Mouse (Mus musculus) kidney, adult 2 months (tissue): ENCODE results near the gene Akr1c14. TPM values are rescaled to one million over a fixed set of nuclear protein-coding genes. Genes with fewer than 3 reads are reported as not detected.
A peak's percentile ranks its signal among the peaks of the same experiment; 100 is the strongest.

Source experiments
- DNase-seq: peaks from one replicate; pipeline ENCODE4 v3.0.0; 2021
- H3K27ac ChIP-seq: fragments of 200-500 bp; 2 replicates; pipeline ENCODE4 v1.5.1; 2012; ENCODE audit warnings: low read depth, low read length, control low read depth, inconsistent platforms; ENCODE audit not compliant: insufficient read depth
- H3K27me3 ChIP-seq: fragments of 200-500 bp; replicated peaks from 2 replicates; pipeline ENCODE4 v1.6.1; 2012; ENCODE audit warnings: mild to moderate bottlenecking, moderate library complexity, low read length, inconsistent platforms; ENCODE audit not compliant: control insufficient read depth, insufficient read depth
- H3K36me3 ChIP-seq: fragments of 200-500 bp; 2 replicates; pipeline ENCODE4 v1.6.1; 2012; ENCODE audit warnings: mild to moderate bottlenecking, moderate library complexity, low read length, inconsistent platforms; ENCODE audit not compliant: control insufficient read depth, insufficient read depth
- H3K4me1 ChIP-seq: fragments of 200-500 bp; 2 replicates; pipeline ENCODE4 v1.6.1; 2011; ENCODE audit warnings: low read length; ENCODE audit not compliant: control insufficient read depth, insufficient read depth
- H3K4me3 ChIP-seq: fragments of 200-500 bp; 2 replicates; pipeline ENCODE4 v1.5.1; 2011; ENCODE audit warnings: mild to moderate bottlenecking, low read depth, low read length, control low read depth; ENCODE audit not compliant: insufficient read depth
- CTCF ChIP-seq: fragments of 200-500 bp; conservative IDR thresholded peaks from 2 replicates; pipeline ENCODE4 v1.5.1; 2011; ENCODE audit warnings: low read depth, mild to moderate bottlenecking, control low read depth, low read length, moderate library complexity, mixed read lengths; ENCODE audit not compliant: insufficient read depth, insufficient read length
- POLR2A ChIP-seq: fragments of 200-500 bp; IDR thresholded peaks from one replicate; pipeline ENCODE4 v1.6.1; 2011; ENCODE audit warnings: low read depth, low read length, control low read depth
- WGBS: fragments of 180-500 bp; shearing (Covaris S2); methylation state at CpG from one replicate; pipeline ENCODE4 v1.1.7; 2018; 5-methylcytosine and 5-hydroxymethylcytosine counted together
- polyA plus RNA-seq: library from polyadenylated mRNA; depleted of rRNA; stranded (reverse); fragments of >200 nt; gene quantifications from 2 replicates; pipeline ENCODE4 v1.2.3, GENCODE M21; 2012; rRNA removed

Akr1c14 gene
- 11.4 and 14.1 TPM in 2 replicates for polyA plus RNA-seq

DNA sequence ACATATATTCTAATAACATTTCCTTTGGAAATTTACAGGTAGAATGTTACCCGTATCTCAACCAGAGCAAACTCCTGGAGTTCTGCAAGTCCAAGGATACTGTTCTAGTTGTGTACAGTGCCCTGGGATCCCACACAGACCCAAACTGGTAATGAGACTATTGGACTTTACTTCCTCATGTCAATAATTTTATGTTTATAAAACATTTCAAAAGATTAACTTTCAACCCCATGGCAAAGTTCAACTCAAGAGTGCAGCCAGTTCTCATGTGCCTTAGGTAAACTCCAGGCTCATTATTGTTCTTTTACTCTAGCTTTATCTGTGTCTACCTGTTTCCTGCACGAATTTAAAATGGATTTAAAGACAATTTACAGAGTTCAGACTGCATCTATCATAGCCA lies at the start of gene Akr1c14:
Akr1c14 (plus strand) TSS at position 293 of the 400 bp plus-strand sequence.
- peaks cover 6% of the 10 kb centered on the region; the same call in 1 of the 2 replicates for H3K4me1 ChIP-seq
- peak; percentile 78 for DNase-seq
- WGBS = 34% methylated on average over 2 of the region's 2 CpGs
- no peaks in the 10 kb centered on the region for H3K36me3 ChIP-seq
- no peak for TF ChIP-seq CTCF
- H3K27me3 ChIP-seq = no peaks in the 10 kb centered on the region
- peak within 1 kb of the TSS; percentile 90 for H3K27ac ChIP-seq
- no peak within 1 kb of the TSS for H3K4me3 ChIP-seq

DNA sequence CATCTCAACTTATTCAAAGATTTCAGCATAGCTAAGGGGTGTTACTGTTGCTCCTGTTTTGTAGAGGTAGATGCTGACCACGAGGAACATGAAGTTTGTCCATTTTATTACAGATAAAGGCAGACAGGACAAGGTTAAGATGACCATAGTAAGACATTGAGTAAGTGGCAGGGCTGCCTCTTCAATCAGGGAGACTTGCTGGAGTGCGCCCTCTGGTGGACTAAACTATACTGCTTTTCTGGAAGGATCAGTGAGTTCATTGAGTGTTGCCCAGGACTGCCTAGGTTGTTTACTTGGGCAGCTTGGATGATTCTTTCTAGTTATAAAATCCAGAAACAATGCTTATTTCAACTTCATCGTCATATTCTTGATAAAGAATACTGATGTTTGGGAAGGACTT lies 47.1 kb upstream of the Akr1c14 start:
- Histone ChIP-seq H3K36me3 (no peaks in the 10 kb centered on the region), H3K27me3 (no peaks in the 10 kb centered on the region), H3K27ac (no peak overlapping the region), H3K4me3 (no peak overlapping the region), H3K4me1 (no peaks in the 10 kb centered on the region)
- WGBS = 22% methylated on average over 3 of the region's 3 CpGs
- TF ChIP-seq POLR2A = no peak
- peak; percentile 83 for TF ChIP-seq CTCF
- DNase-seq = peak; percentile 83

DNA sequence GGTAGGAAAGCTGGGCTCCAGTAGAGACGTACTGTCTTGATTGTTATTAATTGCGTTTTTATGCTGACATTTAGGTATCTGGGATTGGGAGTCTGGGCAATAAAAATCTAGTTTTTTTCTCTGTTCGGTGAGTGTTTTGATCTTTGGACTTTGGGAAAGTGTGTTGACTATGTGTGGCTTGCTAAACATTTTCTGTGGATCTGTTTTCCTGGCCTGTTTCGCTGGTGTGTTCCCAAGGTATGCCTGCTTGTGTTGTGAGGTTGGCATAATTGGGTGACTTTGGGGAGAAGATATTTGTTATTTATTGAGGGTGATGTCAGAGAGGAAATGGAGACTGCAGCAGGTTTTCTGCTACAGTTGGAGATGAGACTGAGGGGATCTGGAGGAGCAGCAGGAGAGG lies 38.0 kb upstream of the Akr1c14 start:
- H3K36me3 ChIP-seq = no peaks in the 10 kb centered on the region
- 55% methylated on average over 4 of the region's 4 CpGs for WGBS
- DNase-seq = peak; percentile 12
- H3K4me1 ChIP-seq = no peaks in the 10 kb centered on the region; the same call in 1 of the 2 replicates
- TF ChIP-seq CTCF (no peak), POLR2A (no peak)
- H3K4me3 ChIP-seq = no peak overlapping the region
- H3K27me3 ChIP-seq = no peaks in the 10 kb centered on the region
- no peak overlapping the region for H3K27ac ChIP-seq

GRCm38 (mm10) chr13:4013811-4014210 lies 35.0 kb upstream of the Akr1c14 start:
- DNase-seq = no peak
- Histone ChIP-seq H3K27ac (no peak overlapping the region), H3K36me3 (no peaks in the 10 kb centered on the region), H3K4me1 (no peaks in the 10 kb centered on the region; the same call in 1 of the 2 replicates), H3K4me3 (no peak overlapping the region), H3K27me3 (no peaks in the 10 kb centered on the region)
- TF ChIP-seq POLR2A (no peak), CTCF (peak; percentile 9; the same call in 1 of the 2 replicates)

DNA sequence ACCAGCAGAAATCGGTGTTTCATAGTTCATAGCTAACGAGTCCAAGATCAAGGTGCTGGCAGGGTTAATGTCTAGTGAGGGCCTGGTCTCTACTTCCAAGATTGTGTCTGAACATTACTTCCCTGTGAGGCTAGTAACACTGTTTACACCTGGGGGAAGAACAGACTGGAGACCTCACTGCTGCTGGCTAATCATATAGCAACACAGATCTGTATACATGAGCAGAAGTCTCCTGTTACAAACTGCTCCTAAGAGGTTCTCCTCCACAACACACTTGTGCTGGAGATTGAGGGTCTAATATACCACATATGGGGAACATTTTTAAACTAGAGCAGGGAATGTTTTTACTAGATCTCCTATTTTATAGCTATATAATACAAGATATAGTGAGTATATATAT lies 18.9 kb upstream of the Akr1c14 start:
- H3K4me1 ChIP-seq = peaks cover 7% of the 10 kb centered on the region; the same call in 1 of the 2 replicates
- H3K36me3 ChIP-seq = no peaks in the 10 kb centered on the region
- H3K27ac ChIP-seq = 0 out of 2 replicates have a peak overlapping the region, but pooled peaks have one; percentile 23
- WGBS = 54% methylated on average over 2 of the region's 2 CpGs
- no peaks in the 10 kb centered on the region for H3K27me3 ChIP-seq
- DNase-seq = peak; percentile 32
- TF ChIP-seq POLR2A (no peak), CTCF (no peak)
- H3K4me3 ChIP-seq = no peak overlapping the region

DNA sequence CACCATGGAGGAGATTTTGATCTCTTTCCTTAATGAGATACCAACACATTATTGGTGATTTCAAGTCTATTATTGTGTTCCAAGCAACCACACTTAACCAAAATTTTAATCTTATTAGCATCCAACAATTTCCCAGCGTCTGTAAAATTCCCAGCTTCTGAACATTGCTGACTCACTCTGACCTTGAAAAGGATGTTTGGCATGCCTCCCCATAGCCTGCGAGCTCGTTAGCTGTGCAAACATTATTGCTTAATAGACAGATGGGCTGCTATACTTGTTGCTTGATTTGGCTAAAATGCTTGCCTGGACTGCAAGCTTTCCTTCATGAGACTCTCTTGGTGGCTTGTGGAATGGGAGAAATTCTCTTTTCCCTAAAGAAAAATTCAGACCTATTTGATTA lies 16.3 kb upstream of the Akr1c14 start:
- H3K4me3 ChIP-seq = no peak overlapping the region
- TF ChIP-seq CTCF = no peak
- peaks cover 7% of the 10 kb centered on the region; the same call in 1 of the 2 replicates for H3K4me1 ChIP-seq
- no peaks in the 10 kb centered on the region for H3K36me3 ChIP-seq
- no peak overlapping the region for H3K27ac ChIP-seq
- peak; percentile 65 for DNase-seq
- no peaks in the 10 kb centered on the region for H3K27me3 ChIP-seq
- WGBS = 25% methylated on average over 3 of the region's 3 CpGs

DNA sequence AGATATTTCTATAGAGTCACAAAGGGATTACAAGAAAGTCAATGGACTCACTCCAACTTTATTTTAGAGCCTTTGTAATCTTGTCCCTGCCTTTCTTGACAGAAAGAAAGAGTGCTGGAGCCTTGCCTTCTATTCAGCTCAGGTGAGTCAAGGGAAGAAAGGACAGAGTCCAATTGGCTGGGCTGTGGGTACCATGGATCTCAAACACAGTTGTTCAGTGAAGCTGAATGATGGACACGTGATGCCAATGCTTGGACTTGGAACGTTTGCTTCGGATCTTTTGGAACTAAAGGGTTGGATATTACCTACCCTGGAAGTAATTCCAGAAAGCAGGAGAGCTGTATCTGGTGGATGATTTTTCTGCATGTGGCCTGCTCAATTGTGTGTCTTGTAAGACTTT lies 13.8 kb upstream of the Akr1c14 start:
- peak; percentile 86 for DNase-seq
- Histone ChIP-seq H3K36me3 (no peaks in the 10 kb centered on the region), H3K4me1 (no peaks in the 10 kb centered on the region; the same call in 1 of the 2 replicates), H3K4me3 (no peak overlapping the region), H3K27me3 (no peaks in the 10 kb centered on the region), H3K27ac (no peak overlapping the region)
- 56% methylated on average over 3 of the region's 3 CpGs for WGBS
- TF ChIP-seq POLR2A = no peak

DNA sequence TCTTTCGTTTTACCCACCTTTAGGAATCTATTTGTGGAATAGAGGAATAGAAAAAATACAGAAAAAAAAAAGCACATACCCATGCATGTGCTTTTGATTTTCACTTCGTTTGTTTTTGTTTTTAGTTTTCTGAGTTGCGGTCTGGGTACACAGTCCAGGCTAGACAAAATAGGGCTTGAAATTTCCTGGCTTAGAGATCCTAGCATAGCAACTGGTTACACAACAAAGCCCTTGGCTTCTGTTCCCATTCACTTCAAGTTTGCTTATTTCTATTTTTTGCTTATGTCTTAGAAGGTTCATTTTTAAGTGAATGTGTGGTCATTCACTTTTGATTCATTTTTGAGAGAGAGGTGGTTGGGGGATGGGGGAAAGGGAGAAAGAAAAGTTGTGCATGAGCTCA lies 2.7 kb upstream of the Akr1c14 start:
- 73% methylated on average over 3 of the region's 3 CpGs for WGBS
- Histone ChIP-seq H3K36me3 (no peaks in the 10 kb centered on the region), H3K4me3 (no peak overlapping the region), H3K27ac (no peak overlapping the region), H3K27me3 (no peaks in the 10 kb centered on the region), H3K4me1 (peaks cover 6% of the 10 kb centered on the region; the same call in 1 of the 2 replicates)
- DNase-seq = peak; percentile 30
- TF ChIP-seq CTCF = no peak
- no peak for TF ChIP-seq POLR2A
